Mouse (Mus musculus): ENCODE data around the gene Fam173b. TPM values are rescaled to one million over a fixed set of nuclear protein-coding genes. Genes with fewer than 3 reads are reported as not detected.

The Fam173b gene
- total RNA-seq, 2 experiments from 2014 or later = 11.0 to 22.3 TPM

GRCm38 (mm10) chr15:31628180-31628579 is 26.5 kb downstream of the Fam173b start:
- ATAC-seq (replicated peaks; ENCODE audit: low FRiP score, low TSS enrichment, poor library complexity, severe bottlenecking) = no peak

GRCm38 (mm10) chr15:31629556-31629955 is 27.9 kb downstream of the Fam173b start:
- no peak for ATAC-seq (replicated peaks; ENCODE audit: low FRiP score, low TSS enrichment, poor library complexity, severe bottlenecking)

GRCm38 (mm10) chr15:31631396-31631858 is 29.8 kb downstream of the Fam173b start:
- ATAC-seq (replicated peaks; ENCODE audit: low FRiP score, low TSS enrichment, poor library complexity, severe bottlenecking) = no peak

GRCm38 (mm10) chr15:31632478-31632877 is 30.8 kb downstream of the Fam173b start:
- ATAC-seq (replicated peaks; ENCODE audit: low FRiP score, low TSS enrichment, poor library complexity, severe bottlenecking) = no peak

- no peak for ATAC-seq (replicated peaks; ENCODE audit: low FRiP score, low TSS enrichment, poor library complexity, severe bottlenecking)
Measured at GRCm38 (mm10) chr15:31634582-31634981, 32.9 kb downstream of the Fam173b start.

GRCm38 (mm10) chr15:31636091-31636595 is 34.5 kb downstream of the Fam173b start:
- no peak for ATAC-seq (replicated peaks; ENCODE audit: low FRiP score, low TSS enrichment, poor library complexity, severe bottlenecking)

- no peak for ATAC-seq (replicated peaks; ENCODE audit: low FRiP score, low TSS enrichment, poor library complexity, severe bottlenecking)
Measured at GRCm38 (mm10) chr15:31647225-31647624, 45.6 kb downstream of the Fam173b start.

GRCm38 (mm10) chr15:31647851-31648569 is 46.4 kb downstream of the Fam173b start:
- ATAC-seq (replicated peaks; ENCODE audit: low FRiP score, low TSS enrichment, poor library complexity, severe bottlenecking) = no peak

GRCm38 (mm10) chr15:31649691-31650090 is 48.0 kb downstream of the Fam173b start:
- no peak for ATAC-seq (replicated peaks; ENCODE audit: low FRiP score, low TSS enrichment, poor library complexity, severe bottlenecking)

- ATAC-seq (replicated peaks; ENCODE audit: low FRiP score, low TSS enrichment, poor library complexity, severe bottlenecking) = no peak
Measured at GRCm38 (mm10) chr15:31650821-31651220, 49.2 kb downstream of the Fam173b start.

- no peak for ATAC-seq (replicated peaks; ENCODE audit: low FRiP score, low TSS enrichment, poor library complexity, severe bottlenecking)
Measured at GRCm38 (mm10) chr15:31660133-31660795, 58.6 kb downstream of the Fam173b start.

GRCm38 (mm10) chr15:31660844-31661243 is 59.2 kb downstream of the Fam173b start:
- no peak for ATAC-seq (replicated peaks; ENCODE audit: low FRiP score, low TSS enrichment, poor library complexity, severe bottlenecking)

GRCm38 (mm10) chr15:31661802-31662201 is 60.1 kb downstream of the Fam173b start:
- no peak for ATAC-seq (replicated peaks; ENCODE audit: low FRiP score, low TSS enrichment, poor library complexity, severe bottlenecking)

GRCm38 (mm10) chr15:31663074-31663473 is 61.4 kb downstream of the Fam173b start:
- no peak for ATAC-seq (replicated peaks; ENCODE audit: low FRiP score, low TSS enrichment, poor library complexity, severe bottlenecking)

Other genes with a start within 250 kb of the Fam173b start
- gene Ankrd33b, start 234.1 kb upstream of the Fam173b start, total RNA-seq (2014; fragmentation: Nextera tagmentation) = 1.6 TPM in 1 of 2 replicates, not detected in the other
- not detected in 2 replicates for gene Ankrd33b, start 234.1 kb upstream of the Fam173b start, total RNA-seq (2017)
- not detected in 2 replicates for gene Ropn1l, start 148.1 kb upstream of the Fam173b start, total RNA-seq (2014; fragmentation: Nextera tagmentation)
- not detected in 2 replicates for gene Ropn1l, start 148.1 kb upstream of the Fam173b start, total RNA-seq (2017)
- gene March6, start 70.8 kb upstream of the Fam173b start, total RNA-seq (2014; fragmentation: Nextera tagmentation) = 57.2 and 60.8 TPM in 2 replicates
- 53.1 and 62.4 TPM in 2 replicates for gene March6, start 70.8 kb upstream of the Fam173b start, total RNA-seq (2017)
- gene Cmbl, start 36.5 kb upstream of the Fam173b start, total RNA-seq (2014; fragmentation: Nextera tagmentation) = not detected in 2 replicates
- gene Cmbl, start 36.5 kb upstream of the Fam173b start, total RNA-seq (2017) = not detected in 2 replicates
- gene Cct5, start within 50 bp of the Fam173b start, total RNA-seq (2014; fragmentation: Nextera tagmentation) = 506 and 590 TPM in 2 replicates
- 614 and 625 TPM in 2 replicates for gene Cct5, start within 50 bp of the Fam173b start, total RNA-seq (2017)

Data from megakaryocyte-erythroid progenitor cell, adult 5-6 weeks (primary cell).